Mouse (Mus musculus): ENCODE measurements around the gene Rpp14. TPM values are rescaled to one million over a fixed set of nuclear protein-coding genes. Genes with fewer than 3 reads are reported as not detected.

Rpp14 gene
- total and polyA plus RNA-seq, 3 experiments, result 11.2 to 29.7 (median 23.1) TPM

GRCm38 (mm10) chr14:8139724-8140710 is 59.9 kb downstream of the Rpp14 start:
- Histone ChIP-seq H3K27me3 (ENCODE audit: control insufficient read depth, insufficient read depth, low read length) (no peaks in the 10 kb centered on the region), H3K4me3 (no peak overlapping the region), H3K4me1 (ENCODE audit: control insufficient read depth, insufficient read depth, low read length) (no peaks in the 10 kb centered on the region), H3K79me2 (replicated peaks; ENCODE audit: control insufficient read depth, insufficient read depth, low read length) (no peaks in the 10 kb centered on the region), H3K9ac (ENCODE audit: low read depth, low read length) (no peak overlapping the region), H3K27ac (no peak overlapping the region), H3K36me3 (ENCODE audit: control insufficient read depth, insufficient read depth, low read length) (no peaks in the 10 kb centered on the region)
- WGBS, result 85% methylated on average over 23 of the region's 23 CpGs
- no peak for DNase-seq
- TF ChIP-seq POLR2A (IDR thresholded peaks at IDR 0.05; ENCODE audit: insufficient read depth, low read depth, low read length) (no peak), EP300 (IDR thresholded peaks at IDR 0.05; ENCODE audit: insufficient read depth, low read depth, low read length) (no peak), CTCF (IDR thresholded peaks at IDR 0.05) (no peak)
- intact Hi-C loops (cut with DNase I), result no loop called here

- no peak for TF ChIP-seq CTCF (IDR thresholded peaks at IDR 0.05)
- TF ChIP-seq POLR2A (IDR thresholded peaks at IDR 0.05; ENCODE audit: insufficient read depth, low read depth, low read length), result no peak
- TF ChIP-seq EP300 (IDR thresholded peaks at IDR 0.05; ENCODE audit: insufficient read depth, low read depth, low read length), result no peak
Observed at GRCm38 (mm10) chr14:8141131-8141530, 61.0 kb downstream of the Rpp14 start.

More at GRCm38 (mm10) chr14:8141131-8141530, 61.0 kb downstream of the Rpp14 start:
- intact Hi-C loops (cut with DNase I), result no loop called here
- WGBS, result 88% methylated on average over 2 of the region's 2 CpGs
- H3K9ac ChIP-seq (ENCODE audit: low read depth, low read length), result no peak overlapping the region
- no peak overlapping the region for H3K27ac ChIP-seq
- no peaks in the 10 kb centered on the region for H3K27me3 ChIP-seq (ENCODE audit: control insufficient read depth, insufficient read depth, low read length)
- DNase-seq, result no peak
- H3K79me2 ChIP-seq (replicated peaks; ENCODE audit: control insufficient read depth, insufficient read depth, low read length), result no peaks in the 10 kb centered on the region
- no peaks in the 10 kb centered on the region for H3K4me1 ChIP-seq (ENCODE audit: control insufficient read depth, insufficient read depth, low read length)
- no peaks in the 10 kb centered on the region for H3K36me3 ChIP-seq (ENCODE audit: control insufficient read depth, insufficient read depth, low read length)
- H3K4me3 ChIP-seq, result no peak overlapping the region

Other genes starting within 250 kb of the Rpp14 start
- not detected for gene Gm45521, start 123.1 kb upstream of the Rpp14 start, total RNA-seq (2021)
- gene Gm45521, start 123.1 kb upstream of the Rpp14 start, polyA plus RNA-seq (2012; rRNA removed), result not detected in 2 replicates
- gene Dnase1l3, start 85.8 kb upstream of the Rpp14 start, total RNA-seq (2021), result under 1 TPM in 1 of 2 experiments, not detected in 1; 0.07 TPM
- 0.12 and 0.57 TPM in 2 replicates for gene Dnase1l3, start 85.8 kb upstream of the Rpp14 start, polyA plus RNA-seq (2012; rRNA removed)
- gene Abhd6, start 77.5 kb upstream of the Rpp14 start, total RNA-seq (2021), result 10 to 100 TPM in 1 of 2 experiments, 1 to 10 TPM in 1; 8.9 to 13.7 TPM
- 12.4 and 15.3 TPM in 2 replicates for gene Abhd6, start 77.5 kb upstream of the Rpp14 start, polyA plus RNA-seq (2012; rRNA removed)
- gene Pxk, start 17.8 kb downstream of the Rpp14 start, total RNA-seq (2021), result 10 to 100 TPM; 23.1 to 24.6 TPM
- 18.3 and 27.3 TPM in 2 replicates for gene Pxk, start 17.8 kb downstream of the Rpp14 start, polyA plus RNA-seq (2012; rRNA removed)
- 100 to 1,000 TPM; 722 to 825 TPM for gene Pdhb, start 92.7 kb downstream of the Rpp14 start, total RNA-seq (2021)
- 324 and 636 TPM in 2 replicates for gene Pdhb, start 92.7 kb downstream of the Rpp14 start, polyA plus RNA-seq (2012; rRNA removed)
- gene Kctd6, start 133.8 kb downstream of the Rpp14 start, total RNA-seq (2021), result 10 to 100 TPM in 1 of 2 experiments, 1 to 10 TPM in 1; 8.4 to 10.3 TPM
- gene Kctd6, start 133.8 kb downstream of the Rpp14 start, polyA plus RNA-seq (2012; rRNA removed), result 7.3 and 10.7 TPM in 2 replicates
- gene Acox2, start 179.0 kb downstream of the Rpp14 start, total RNA-seq (2021), result under 1 TPM; 0.34 to 0.91 TPM
- gene Acox2, start 179.0 kb downstream of the Rpp14 start, polyA plus RNA-seq (2012; rRNA removed), result 0.73 and 1.3 TPM in 2 replicates
- gene Fam107a, start 237.7 kb downstream of the Rpp14 start, total RNA-seq (2021), result 10 to 100 TPM in 1 of 2 experiments, 1 to 10 TPM in 1; 5.4 to 17.2 TPM
- gene Fam107a, start 237.7 kb downstream of the Rpp14 start, polyA plus RNA-seq (2012; rRNA removed), result 3.6 and 5.1 TPM in 2 replicates